ENCODE assay signal across 9 mouse cellular contexts in genomic region chr5:38632463-38633449, GRCm38 (mm10). TPM values are rescaled to one million over a fixed set of nuclear protein-coding genes. Genes with fewer than 3 reads are reported as not detected.
A peak's percentile ranks its signal among the peaks of the same experiment; 100 is the strongest.
DNase-seq lines count a peak whose midpoint lies in the region; ATAC-seq and TF ChIP-seq lines count a peak whose summit lies in the region.
"Had no signal": no experiment of that assay in that cellular context is flagged by ENCODE, and none has a peak within 500 bp of the region (broad histone marks: within the 10 kb centered on the region; RNA-seq: fewer than 3 reads in every experiment).

No protein-coding gene starts in this region.

- peak; percentile 58; the same call in 1 of the 2 replicates for ATAC-seq in forebrain, embryonic 14.5 days

- H3K27me3 ChIP-seq in forebrain, embryonic 14.5 days (replicated peaks; ENCODE audit: control insufficient read depth, insufficient read depth, low read length), result no peaks in the 10 kb centered on the region
- no peaks in the 10 kb centered on the region for H3K27me3 ChIP-seq in midbrain, embryonic 10.5 days (ENCODE audit: low read depth, poor library complexity, severe bottlenecking)

- 70% methylated on average over 13 of the region's 13 CpGs for WGBS in forebrain, embryonic 14.5 days
- 66% methylated on average over 13 of the region's 13 CpGs for WGBS in midbrain, embryonic 10.5 days

- H3K4me2 ChIP-seq in forebrain, embryonic 14.5 days (ENCODE audit: low read length), result no peak overlapping the region

- TF ChIP-seq CTCF in left cerebral cortex, adult 2 months (IDR thresholded peaks at IDR 0.05), result peak; percentile 77

- no peak overlapping the region for H3K27ac ChIP-seq in forebrain, embryonic 14.5 days (ENCODE audit: low read depth, low read length)
- no peak overlapping the region for H3K27ac ChIP-seq in left cerebral cortex, adult 2 months
- H3K27ac ChIP-seq in midbrain, embryonic 10.5 days (replicated peaks), result no peak overlapping the region
- H3K27ac ChIP-seq: macrophage had no signal

- H3K9ac ChIP-seq in forebrain, embryonic 14.5 days (ENCODE audit: low read length), result no peak overlapping the region

- no peaks in the 10 kb centered on the region for H3K4me1 ChIP-seq in forebrain, embryonic 14.5 days (ENCODE audit: control insufficient read depth, insufficient read depth, low read length)
- H3K4me1 ChIP-seq in midbrain, embryonic 10.5 days, result no peaks in the 10 kb centered on the region

- intact Hi-C loops in left cerebral cortex, adult 2 months (cut with DNase I), result loop anchor here (1.0 kb wide), 2 partner anchors 52 to 325 kb away; no protein-coding TSS in a partner anchor

- no peak overlapping the region for H3K4me3 ChIP-seq in forebrain, embryonic 14.5 days (ENCODE audit: low read depth, low read length)
- H3K4me3 ChIP-seq in left cerebral cortex, adult 2 months, result no peak overlapping the region
- H3K4me3 ChIP-seq in midbrain, embryonic 10.5 days, result no peak overlapping the region

- no peaks in the 10 kb centered on the region for H3K9me3 ChIP-seq in forebrain, embryonic 14.5 days (replicated peaks; ENCODE audit: control insufficient read depth, low read length)
- H3K9me3 ChIP-seq in midbrain, embryonic 10.5 days (replicated peaks), result no peaks in the 10 kb centered on the region

- H3K36me3 ChIP-seq in forebrain, embryonic 14.5 days (ENCODE audit: control insufficient read depth, insufficient read depth, low read length), result no peaks in the 10 kb centered on the region
- H3K36me3 ChIP-seq in midbrain, embryonic 10.5 days, result no peaks in the 10 kb centered on the region

- peak; percentile 91 for DNase-seq in NIH3T3 (ENCODE audit: low read depth)
- peak; percentile 69 for DNase-seq in c-Kit-positive CD71-negative TER-119-negative erythroid progenitor cells, embryonic 14.5 days (ENCODE audit: low read depth)
- DNase-seq in forebrain, embryonic 14.5 days (ENCODE audit: low spot score), result peak; percentile 87
- peak; percentile 81 for DNase-seq in induced T-regulatory cell, adult 2 months (ENCODE audit: low read depth)
- DNase-seq in left cerebral cortex, adult 2 months (ENCODE audit: extremely low spot score in 1 of 2, low spot score in 2 of 2), result peak; percentile 73 to 79
- peak; percentile 71 for DNase-seq in midbrain, embryonic 10.5 days (ENCODE audit: low spot score)
- DNase-seq in right cerebral cortex, postnatal 4 days, result peak; percentile 85
- DNase-seq in yolk sac, embryonic 10.5 days (ENCODE audit: low spot score), result peak; percentile 68

RNA-seq across cellular contexts. Expression of gene Zfp518b, which starts 51.9 kb away (rescaled TPM):
- 39.4 and 45.8 TPM in 2 replicates for polyA plus RNA-seq in forebrain, embryonic 14.5 days (2014; fragmentation: Nextera tagmentation; extraction: Ambion mirVana)
- total RNA-seq in left cerebral cortex, adult 2 months (2021), result 10 to 100 TPM; 12.4 to 14.4 TPM
- 34.9 and 37.9 TPM in 2 replicates for polyA plus RNA-seq in midbrain, embryonic 10.5 days (2016; fragmentation: Nextera tagmentation; extraction: Ambion mirVana)
